In the genomic region with DNA sequence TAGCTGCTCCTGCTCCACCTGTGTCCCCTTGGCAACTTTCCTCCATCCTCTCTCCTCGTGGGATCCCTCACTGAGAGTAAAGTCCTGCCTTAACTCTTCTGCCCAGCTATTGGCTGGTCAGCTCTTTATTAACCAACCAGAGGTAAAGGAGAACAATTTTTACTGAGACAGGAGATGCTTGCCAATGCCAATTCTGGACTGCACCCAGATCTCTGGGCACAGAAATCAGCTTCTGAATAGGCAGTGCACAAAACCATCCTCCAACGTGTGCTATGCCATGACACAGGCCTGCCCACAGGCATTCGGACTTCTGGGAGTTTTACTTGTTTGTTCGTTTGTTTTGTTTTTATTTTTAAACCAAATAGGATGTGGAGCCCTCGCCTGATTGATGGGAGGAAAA, we compare ENCODE assay signal across 22 mouse cellular contexts. TPM values are rescaled to one million over a fixed set of nuclear protein-coding genes. Genes with fewer than 3 reads are reported as not detected.
"Had no signal": no experiment of that assay in that cellular context is flagged by ENCODE, and none has a peak within 500 bp of the region (broad histone marks: within the 10 kb centered on the region; RNA-seq: fewer than 3 reads in every experiment).

No protein-coding gene starts in this region.

- H3K9ac ChIP-seq: lung, embryonic 14.5 days; midbrain, embryonic 13.5 days; midbrain, embryonic 15.5 days; neural tube, embryonic 13.5 days; neural tube, embryonic 15.5 days had no signal

- H3K36me3 ChIP-seq: midbrain, embryonic 13.5 days; midbrain, embryonic 15.5 days; neural tube, embryonic 13.5 days; neural tube, embryonic 15.5 days had no signal

- H3K9me3 ChIP-seq: midbrain, embryonic 13.5 days; midbrain, embryonic 15.5 days; neural tube, embryonic 13.5 days; neural tube, embryonic 15.5 days had no signal

- H3K27me3 ChIP-seq: midbrain, embryonic 13.5 days; midbrain, embryonic 15.5 days; neural tube, embryonic 15.5 days had no signal

- H3K4me2 ChIP-seq: lung, embryonic 14.5 days; midbrain, embryonic 11.5 days; midbrain, embryonic 13.5 days; midbrain, embryonic 15.5 days; neural tube, embryonic 13.5 days; neural tube, embryonic 15.5 days had no signal

- H3K4me3 ChIP-seq: midbrain, embryonic 13.5 days; midbrain, embryonic 15.5 days; myocyte; neural tube, embryonic 13.5 days; neural tube, embryonic 15.5 days had no signal

- H3K27ac ChIP-seq: midbrain, embryonic 13.5 days; midbrain, embryonic 15.5 days; neural tube, embryonic 13.5 days; neural tube, embryonic 15.5 days had no signal

- ATAC-seq: midbrain, embryonic 13.5 days; midbrain, embryonic 15.5 days had no signal

- DNase-seq: lung, adult 18-20 months; lung, embryonic 14.5 days; lung, postnatal 10 days; lung, postnatal 4 days; retina, postnatal 1 day; right cerebral cortex, adult 18-20 months; right cerebral cortex, postnatal 25 days; right cerebral cortex, postnatal 4 days; spleen, adult 18-20 months; thymus, adult 18-20 months; thymus, postnatal 14 days; thymus, postnatal 36 days had no signal

RNA-seq across cellular contexts. Expression of a gene that starts 13.0 kb away (rescaled TPM):
- polyA plus RNA-seq: myocyte; neural tube, embryonic 11.5 days; neural tube, embryonic 13.5 days had no signal

RNA-seq across cellular contexts. Expression of a gene that starts 59.5 kb away (rescaled TPM):
- polyA plus RNA-seq: lung, embryonic 16.5 days; midbrain, embryonic 11.5 days; midbrain, embryonic 13.5 days; midbrain, embryonic 15.5 days; myocyte; neural tube, embryonic 11.5 days; neural tube, embryonic 13.5 days; neural tube, embryonic 15.5 days; small intestine, adult 2 months; stomach, embryonic 14.5 days had no signal
